Mouse (Mus musculus): ENCODE data around the gene Fgfr2.
"Not testable (repeated sequence)": the region's sequence is repeated elsewhere in the genome, so short reads cannot be mapped to it uniquely, and the experiment has no call there.

Gene Fgfr2

GRCm38 (mm10) chr7:130158845-130159244, 2964.3 kb downstream of the Fgfr2 start:
- no peaks in the 10 kb centered on the region for H3K4me1 ChIP-seq (replicated peaks; ENCODE audit: low read depth, low read length)
- H3K4me3 ChIP-seq (replicated peaks; ENCODE audit: low read length) = no peak overlapping the region
- TF ChIP-seq CTCF (conservative IDR thresholded peaks at IDR 0.05; ENCODE audit: low read length) (no peak), POU5F1 (IDR thresholded peaks at IDR 0.05; ENCODE audit: borderline replicate concordance, low read length) (no peak), NANOG (IDR thresholded peaks at IDR 0.05; ENCODE audit: borderline replicate concordance, low read length) (no peak)
- peaks cover 10% of the 10 kb centered on the region for H3K36me3 ChIP-seq (ENCODE audit: insufficient read depth, low read length)
- no peaks in the 10 kb centered on the region for H3K9me3 ChIP-seq (ENCODE audit: low read length)
- H3K27me3 ChIP-seq (ENCODE audit: insufficient read depth, low read length) = no peaks in the 10 kb centered on the region

GRCm38 (mm10) chr7:130153363-130153969, 2969.7 kb downstream of the Fgfr2 start:
- Histone ChIP-seq H3K9me3 (ENCODE audit: low read length) (no peaks in the 10 kb centered on the region), H3K27me3 (ENCODE audit: insufficient read depth, low read length) (peaks cover 17% of the 10 kb centered on the region), H3K4me1 (replicated peaks; ENCODE audit: low read depth, low read length) (no peaks in the 10 kb centered on the region), H3K36me3 (ENCODE audit: insufficient read depth, low read length) (no peaks in the 10 kb centered on the region), H3K4me3 (replicated peaks; ENCODE audit: low read length) (no peak overlapping the region)
- TF ChIP-seq POU5F1 (IDR thresholded peaks at IDR 0.05; ENCODE audit: borderline replicate concordance, low read length) = no peak
- no peak for TF ChIP-seq NANOG (IDR thresholded peaks at IDR 0.05; ENCODE audit: borderline replicate concordance, low read length)
- TF ChIP-seq CTCF (conservative IDR thresholded peaks at IDR 0.05; ENCODE audit: low read length) = no peak

DNA sequence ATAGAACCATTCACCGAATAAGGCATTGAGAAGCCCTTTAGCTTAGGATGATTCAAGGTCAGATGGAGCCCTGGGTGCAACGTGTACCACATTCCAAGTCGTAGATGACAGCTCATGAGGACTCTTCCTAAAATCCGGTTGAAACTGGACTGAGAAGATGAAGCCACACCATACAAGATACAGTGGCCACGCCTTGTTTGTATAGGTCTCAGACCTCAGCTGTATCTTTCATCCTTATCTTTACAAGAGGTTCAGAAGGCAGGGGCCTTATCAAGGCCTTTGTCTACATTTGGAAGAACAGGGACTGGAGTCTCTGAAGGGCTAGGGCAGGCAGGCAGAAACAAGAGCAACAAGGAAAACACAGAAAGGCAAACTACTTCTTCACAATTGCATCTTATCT, 2974.2 kb downstream of the Fgfr2 start:
- no peak for TF ChIP-seq NANOG (IDR thresholded peaks at IDR 0.05; ENCODE audit: borderline replicate concordance, low read length)
- no peak for TF ChIP-seq POU5F1 (IDR thresholded peaks at IDR 0.05; ENCODE audit: borderline replicate concordance, low read length)
- no peak for TF ChIP-seq CTCF (conservative IDR thresholded peaks at IDR 0.05; ENCODE audit: low read length)
- Histone ChIP-seq H3K4me3 (replicated peaks; ENCODE audit: low read length) (no peak overlapping the region), H3K27me3 (ENCODE audit: insufficient read depth, low read length) (peaks cover 17% of the 10 kb centered on the region), H3K9me3 (ENCODE audit: low read length) (no peaks in the 10 kb centered on the region), H3K4me1 (replicated peaks; ENCODE audit: low read depth, low read length) (no peaks in the 10 kb centered on the region), H3K36me3 (ENCODE audit: insufficient read depth, low read length) (no peaks in the 10 kb centered on the region)

GRCm38 (mm10) chr7:130147230-130147629, 2975.9 kb downstream of the Fgfr2 start:
- Histone ChIP-seq H3K36me3 (ENCODE audit: insufficient read depth, low read length) (no peaks in the 10 kb centered on the region), H3K4me3 (replicated peaks; ENCODE audit: low read length) (no peak overlapping the region), H3K4me1 (replicated peaks; ENCODE audit: low read depth, low read length) (no peaks in the 10 kb centered on the region), H3K27me3 (ENCODE audit: insufficient read depth, low read length) (peaks cover 19% of the 10 kb centered on the region), H3K9me3 (ENCODE audit: low read length) (no peaks in the 10 kb centered on the region)
- TF ChIP-seq NANOG (IDR thresholded peaks at IDR 0.05; ENCODE audit: borderline replicate concordance, low read length) = no peak
- TF ChIP-seq CTCF (conservative IDR thresholded peaks at IDR 0.05; ENCODE audit: low read length) = no peak
- no peak for TF ChIP-seq POU5F1 (IDR thresholded peaks at IDR 0.05; ENCODE audit: borderline replicate concordance, low read length)

- Histone ChIP-seq H3K4me3 (replicated peaks; ENCODE audit: low read length) (no peak overlapping the region), H3K4me1 (replicated peaks; ENCODE audit: low read depth, low read length) (no peaks in the 10 kb centered on the region), H3K9me3 (ENCODE audit: low read length) (no peaks in the 10 kb centered on the region), H3K36me3 (ENCODE audit: insufficient read depth, low read length) (no peaks in the 10 kb centered on the region), H3K27me3 (ENCODE audit: insufficient read depth, low read length) (peaks cover 28% of the 10 kb centered on the region)
- no peak for TF ChIP-seq CTCF (conservative IDR thresholded peaks at IDR 0.05; ENCODE audit: low read length)
- TF ChIP-seq POU5F1 (IDR thresholded peaks at IDR 0.05; ENCODE audit: borderline replicate concordance, low read length) = no peak
- no peak for TF ChIP-seq NANOG (IDR thresholded peaks at IDR 0.05; ENCODE audit: borderline replicate concordance, low read length)
Measured at GRCm38 (mm10) chr7:130145211-130145610, 2977.9 kb downstream of the Fgfr2 start.

DNA sequence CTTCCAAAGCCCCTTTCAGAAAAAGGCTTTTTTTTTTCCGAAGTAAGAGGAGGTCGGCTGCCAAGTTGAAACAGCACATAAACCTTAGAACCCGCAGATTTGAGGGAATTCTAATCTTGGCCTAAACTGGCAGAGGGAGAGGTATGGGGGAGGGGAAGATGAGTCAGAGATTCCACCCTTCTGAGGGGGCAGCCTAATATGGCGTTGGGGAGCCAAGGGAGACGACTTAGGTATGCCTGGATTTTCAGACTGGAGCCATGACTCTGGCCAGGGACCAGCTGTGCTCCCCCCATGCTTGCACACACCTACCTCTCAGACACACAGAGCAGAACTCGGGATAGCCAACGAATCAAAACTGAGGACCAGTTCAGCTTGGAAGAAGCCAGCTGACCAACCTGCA, 2979.8 kb downstream of the Fgfr2 start:
- Histone ChIP-seq H3K4me3 (replicated peaks; ENCODE audit: low read length) (no peak overlapping the region), H3K27me3 (ENCODE audit: insufficient read depth, low read length) (peaks cover 31% of the 10 kb centered on the region), H3K4me1 (replicated peaks; ENCODE audit: low read depth, low read length) (no peaks in the 10 kb centered on the region), H3K9me3 (ENCODE audit: low read length) (no peaks in the 10 kb centered on the region), H3K36me3 (ENCODE audit: insufficient read depth, low read length) (no peaks in the 10 kb centered on the region)
- TF ChIP-seq NANOG (IDR thresholded peaks at IDR 0.05; ENCODE audit: borderline replicate concordance, low read length) (no peak), POU5F1 (IDR thresholded peaks at IDR 0.05; ENCODE audit: borderline replicate concordance, low read length) (no peak), CTCF (conservative IDR thresholded peaks at IDR 0.05; ENCODE audit: low read length) (no peak)

DNA sequence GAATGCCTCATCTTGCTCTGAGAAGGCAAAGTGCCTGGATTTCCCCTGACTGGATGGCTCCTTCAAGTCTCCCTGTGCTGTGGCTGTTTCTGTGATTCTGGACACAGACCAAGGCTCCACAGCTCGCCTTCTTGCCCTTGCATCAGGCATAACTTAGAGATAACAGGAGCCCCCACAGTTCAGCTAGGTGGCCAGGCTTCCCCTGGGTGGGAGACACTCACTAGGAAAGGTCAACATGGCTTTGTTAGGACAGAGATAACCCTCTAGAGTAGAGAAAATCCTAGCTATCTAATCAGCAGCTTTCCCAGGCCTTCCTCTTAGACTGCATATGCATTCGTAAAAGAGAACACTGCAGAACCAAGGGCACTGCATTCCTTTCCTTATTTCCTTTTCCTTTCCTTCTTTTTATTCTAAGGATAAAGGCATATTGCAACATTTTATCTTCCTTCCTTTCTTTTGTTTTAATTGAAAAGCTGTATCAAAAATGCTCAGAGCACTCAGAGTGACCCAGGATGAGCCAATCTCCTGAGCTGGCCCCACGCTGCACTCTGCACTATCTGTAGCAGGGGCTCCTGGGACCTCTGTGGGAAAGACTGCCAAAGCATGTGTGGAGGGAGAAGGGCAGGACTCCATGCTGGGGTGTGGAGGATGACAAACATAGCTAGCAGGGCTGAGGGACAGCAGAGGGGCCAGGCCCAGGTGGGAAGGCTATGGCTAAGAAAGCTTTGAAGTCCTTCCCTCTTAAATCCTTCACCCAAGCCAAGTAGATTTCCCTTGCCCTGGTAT, 2981.9 kb downstream of the Fgfr2 start:
- Histone ChIP-seq H3K9me3 (ENCODE audit: low read length) (no peaks in the 10 kb centered on the region), H3K4me3 (replicated peaks; ENCODE audit: low read length) (no peak overlapping the region), H3K36me3 (ENCODE audit: insufficient read depth, low read length) (no peaks in the 10 kb centered on the region), H3K27me3 (ENCODE audit: insufficient read depth, low read length) (peaks cover 31% of the 10 kb centered on the region), H3K4me1 (replicated peaks; ENCODE audit: low read depth, low read length) (no peaks in the 10 kb centered on the region)
- no peak for TF ChIP-seq CTCF (conservative IDR thresholded peaks at IDR 0.05; ENCODE audit: low read length)
- TF ChIP-seq POU5F1 (IDR thresholded peaks at IDR 0.05; ENCODE audit: borderline replicate concordance, low read length) = no peak

GRCm38 (mm10) chr7:130134924-130135365, 2988.2 kb downstream of the Fgfr2 start:
- no peaks in the 10 kb centered on the region for H3K36me3 ChIP-seq (ENCODE audit: insufficient read depth, low read length)
- no peaks in the 10 kb centered on the region for H3K4me1 ChIP-seq (replicated peaks; ENCODE audit: low read depth, low read length)
- H3K27me3 ChIP-seq (ENCODE audit: insufficient read depth, low read length) = 0 out of 2 replicates have a peak, but pooled peaks cover 5% of the 10 kb centered on the region
- no peaks in the 10 kb centered on the region for H3K9me3 ChIP-seq (ENCODE audit: low read length)
- TF ChIP-seq NANOG (IDR thresholded peaks at IDR 0.05; ENCODE audit: borderline replicate concordance, low read length) (no peak), CTCF (conservative IDR thresholded peaks at IDR 0.05; ENCODE audit: low read length) (no peak), POU5F1 (IDR thresholded peaks at IDR 0.05; ENCODE audit: borderline replicate concordance, low read length) (no peak)
- H3K4me3 ChIP-seq (replicated peaks; ENCODE audit: low read length) = no peak overlapping the region

GRCm38 (mm10) chr7:130134428-130134827, 2988.7 kb downstream of the Fgfr2 start:
- H3K9me3 ChIP-seq (ENCODE audit: low read length); H3K36me3 ChIP-seq (ENCODE audit: insufficient read depth, low read length); H3K4me3 ChIP-seq (replicated peaks; ENCODE audit: low read length); H3K27me3 ChIP-seq (ENCODE audit: insufficient read depth, low read length); H3K4me1 ChIP-seq (replicated peaks; ENCODE audit: low read depth, low read length): not testable (repeated sequence)

All from E14TG2a.4 (cell line).